Mouse (Mus musculus) ES-E14 (cell line): ENCODE measurements at regions not wholly inside any gene's neighbourhood (a gene's known extent, or its start where the extent isn't known, plus 50 kb on each side); places are given as distances from the start of the nearest gene placed in this dataset.

Source experiments
- CHD2 ChIP-seq: IDR thresholded peaks from 2 replicates; pipeline ENCODE4 v1.6.1; 2014; ENCODE audit warnings: mild to moderate bottlenecking, low read depth, low read length, inconsistent platforms
- HCFC1 ChIP-seq: IDR thresholded peaks from 2 replicates; pipeline ENCODE4 v1.6.1; 2012; ENCODE audit warnings: low read length, inconsistent platforms, borderline replicate concordance; ENCODE audit not compliant: insufficient read depth
- MAFK ChIP-seq: IDR thresholded peaks from 2 replicates; pipeline ENCODE4 v1.6.1; 2014; ENCODE audit warnings: mild to moderate bottlenecking, low read depth, low read length, inconsistent platforms; ENCODE audit not compliant: insufficient read depth
- ZC3H11A ChIP-seq: IDR thresholded peaks from 2 replicates; pipeline ENCODE4 v1.6.1; 2012; ENCODE audit warnings: low read depth, mild to moderate bottlenecking, inconsistent platforms, low read length, borderline replicate concordance
- ZNF384 ChIP-seq: IDR thresholded peaks from 2 replicates; pipeline ENCODE4 v1.6.1; 2012; ENCODE audit warnings: low read depth, low read length, inconsistent platforms

DNA sequence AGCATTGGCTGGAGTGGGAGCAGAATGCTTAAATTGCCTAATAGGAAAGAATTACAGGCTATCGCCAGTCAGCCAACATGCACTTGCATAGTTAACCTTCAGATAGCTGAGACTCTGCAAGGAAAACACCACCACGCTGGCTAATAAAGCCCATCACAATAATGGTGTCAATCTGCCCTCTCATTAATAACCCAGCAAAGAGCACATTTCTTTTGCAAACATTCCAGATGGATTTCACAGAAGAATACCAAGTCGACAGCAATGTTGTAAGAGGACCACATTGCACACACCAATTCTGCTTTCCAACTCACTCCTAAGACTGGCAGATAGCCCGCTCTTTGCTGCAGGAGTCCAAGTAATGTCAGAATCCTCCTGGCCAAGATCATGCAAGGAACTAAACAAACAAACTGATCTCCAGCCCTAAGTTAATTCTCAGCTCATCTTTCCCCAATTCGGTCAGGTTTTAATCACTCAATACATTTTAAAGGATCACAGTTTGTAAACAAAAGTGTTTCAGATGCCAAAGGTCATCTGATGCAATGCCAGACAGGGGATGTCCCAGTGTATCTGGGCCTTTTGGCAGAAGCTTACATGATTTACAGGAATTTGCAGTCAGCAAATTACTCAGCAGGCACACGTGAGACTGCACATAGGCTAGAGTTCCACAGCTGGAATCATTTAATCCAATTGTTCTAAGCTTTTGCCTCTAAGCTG lies 198.4 kb downstream of the Klf6 start:
- TF ChIP-seq ZNF384 (no peak), MAFK (no peak), HCFC1 (no peak), CHD2 (no peak), ZC3H11A (no peak)
